Mouse (Mus musculus) thymus, adult 2 months (tissue): ENCODE measurements at regions not wholly inside any gene's neighbourhood (a gene's known extent, or its start where the extent isn't known, plus 50 kb on each side); places are given as distances from the start of the nearest gene placed in this dataset.

ENCODE experiments used
- CTCF ChIP-seq: fragments of 200-500 bp; IDR thresholded peaks from 2 replicates; pipeline ENCODE4 v1.5.1; 2012; ENCODE audit warnings: mild to moderate bottlenecking, control low read depth, low read length, moderate library complexity, borderline replicate concordance; ENCODE audit not compliant: control insufficient read depth, poor library complexity, insufficient read depth; ENCODE audit errors: extremely low read depth
- POLR2A ChIP-seq: fragments of 200-500 bp; IDR thresholded peaks from 2 replicates; pipeline ENCODE4 v1.6.1; 2012; ENCODE audit warnings: mild to moderate bottlenecking, low read length, control low read depth, moderate library complexity; ENCODE audit not compliant: control insufficient read depth, poor library complexity, insufficient read depth; ENCODE audit errors: extremely low read depth

DNA sequence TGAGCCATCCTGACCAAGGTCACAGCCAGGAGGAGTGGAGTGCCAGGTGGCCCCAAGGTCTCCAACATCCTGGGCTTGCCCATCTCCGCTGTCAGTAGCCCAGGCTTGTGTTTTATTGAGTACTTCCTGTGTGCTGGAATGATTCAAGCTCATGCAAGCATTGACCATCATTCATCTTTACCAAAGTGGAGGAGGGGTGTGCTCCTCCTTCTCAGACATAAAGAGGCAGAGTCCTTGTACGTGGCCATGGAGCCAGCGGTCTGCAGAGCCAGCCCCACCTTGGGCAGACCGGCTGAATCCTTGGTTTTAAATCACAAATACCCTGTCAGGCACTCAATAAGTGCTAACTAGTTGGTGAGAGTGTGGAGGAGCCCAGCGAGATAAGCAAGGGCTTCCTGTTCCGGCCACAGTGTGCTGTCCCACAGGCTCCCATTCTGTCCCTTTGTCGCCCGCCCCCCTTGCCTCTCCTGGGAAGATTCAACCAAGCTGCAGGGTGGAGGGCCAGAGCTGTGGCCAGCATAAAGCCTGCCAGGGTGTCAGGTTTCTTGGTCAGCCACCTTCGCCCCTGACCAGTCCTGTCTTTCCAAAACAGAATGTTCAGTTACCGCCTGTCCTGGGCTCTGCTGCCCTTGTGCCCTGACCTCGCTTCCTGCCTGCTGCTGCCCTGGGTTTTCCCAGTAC lies 80.5 kb upstream of the Ptpn1 start:
- TF ChIP-seq CTCF: no peak
- TF ChIP-seq POLR2A: no peak
